Mouse (Mus musculus): ENCODE data around the gene Flt1. TPM values are rescaled to one million over a fixed set of nuclear protein-coding genes. Genes with fewer than 3 reads are reported as not detected.
A peak's percentile ranks its signal among the peaks of the same experiment; 100 is the strongest.

The Flt1 gene
- 8.7 and 9.9 TPM in 2 replicates for polyA plus RNA-seq (2015; fragmentation: Nextera tagmentation; extraction: Ambion mirVana)

- Histone ChIP-seq H3K4me1 (ENCODE audit: control insufficient read depth, insufficient read depth, low read length) (peaks cover 17% of the 10 kb centered on the region), H3K27ac (ENCODE audit: low read length) (peak within 1 kb of the TSS; percentile 23; the same call in 1 of the 2 replicates), H3K36me3 (ENCODE audit: control insufficient read depth, insufficient read depth, low read length) (no peaks in the 10 kb centered on the region), H3K4me2 (ENCODE audit: low read depth, low read length) (peak within 1 kb of the TSS; percentile 83), H3K9ac (ENCODE audit: low read length) (peak within 1 kb of the TSS; percentile 63), H3K9me3 (replicated peaks; ENCODE audit: control insufficient read depth, low read length) (no peaks in the 10 kb centered on the region), H3K27me3 (ENCODE audit: control insufficient read depth, insufficient read depth, low read length) (peaks cover 63% of the 10 kb centered on the region), H3K4me3 (replicated peaks; ENCODE audit: low read length) (peak within 1 kb of the TSS; percentile 48)
- WGBS = under 1% methylated on average over 81 of the region's 82 CpGs
- ATAC-seq (ENCODE audit: insufficient read depth, low FRiP score) = peak; percentile 66
Measured at GRCm38 (mm10) chr5:147725831-147726700, at the start of gene Flt1. Gene Flt1 (minus strand): TSS chr5:147726011.

- H3K4me2 ChIP-seq (ENCODE audit: low read depth, low read length) = no peak overlapping the region
Measured at GRCm38 (mm10) chr5:147775222-147775621, 49.4 kb upstream of the Flt1 start.

GRCm38 (mm10) chr5:147769918-147770317, 44.1 kb upstream of the Flt1 start:
- no peak overlapping the region for H3K27ac ChIP-seq (ENCODE audit: low read length)
- WGBS = 70% methylated on average over 6 of the region's 6 CpGs
- no peaks in the 10 kb centered on the region for H3K4me1 ChIP-seq (ENCODE audit: control insufficient read depth, insufficient read depth, low read length)
- no peaks in the 10 kb centered on the region for H3K36me3 ChIP-seq (ENCODE audit: control insufficient read depth, insufficient read depth, low read length)
- H3K9me3 ChIP-seq (replicated peaks; ENCODE audit: control insufficient read depth, low read length) = no peaks in the 10 kb centered on the region
- no peak overlapping the region for H3K9ac ChIP-seq (ENCODE audit: low read length)
- H3K4me2 ChIP-seq (ENCODE audit: low read depth, low read length) = no peak overlapping the region
- ATAC-seq (ENCODE audit: insufficient read depth, low FRiP score) = no peak
- no peaks in the 10 kb centered on the region for H3K27me3 ChIP-seq (ENCODE audit: control insufficient read depth, insufficient read depth, low read length)
- no peak overlapping the region for H3K4me3 ChIP-seq (replicated peaks; ENCODE audit: low read length)

More at GRCm38 (mm10) chr5:147775222-147775621, 49.4 kb upstream of the Flt1 start:
- H3K9ac ChIP-seq (ENCODE audit: low read length) = no peak overlapping the region
- H3K36me3 ChIP-seq (ENCODE audit: control insufficient read depth, insufficient read depth, low read length) = no peaks in the 10 kb centered on the region
- 70% methylated on average over 7 of the region's 7 CpGs for WGBS
- H3K9me3 ChIP-seq (replicated peaks; ENCODE audit: control insufficient read depth, low read length) = no peaks in the 10 kb centered on the region
- ATAC-seq (ENCODE audit: insufficient read depth, low FRiP score) = no peak
- no peak overlapping the region for H3K4me3 ChIP-seq (replicated peaks; ENCODE audit: low read length)
- no peaks in the 10 kb centered on the region for H3K4me1 ChIP-seq (ENCODE audit: control insufficient read depth, insufficient read depth, low read length)
- H3K27ac ChIP-seq (ENCODE audit: low read length) = no peak overlapping the region
- H3K27me3 ChIP-seq (ENCODE audit: control insufficient read depth, insufficient read depth, low read length) = no peaks in the 10 kb centered on the region

- H3K27me3 ChIP-seq (ENCODE audit: control insufficient read depth, insufficient read depth, low read length) = no peaks in the 10 kb centered on the region
- H3K4me1 ChIP-seq (ENCODE audit: control insufficient read depth, insufficient read depth, low read length) = peaks cover 3% of the 10 kb centered on the region; the same call in 1 of the 2 replicates
- no peak for ATAC-seq (ENCODE audit: insufficient read depth, low FRiP score)
- H3K9ac ChIP-seq (ENCODE audit: low read length) = no peak overlapping the region
- WGBS = 88% methylated on average over 4 of the region's 4 CpGs
- H3K9me3 ChIP-seq (replicated peaks; ENCODE audit: control insufficient read depth, low read length) = no peaks in the 10 kb centered on the region
- H3K4me3 ChIP-seq (replicated peaks; ENCODE audit: low read length) = no peak overlapping the region
- no peak overlapping the region for H3K27ac ChIP-seq (ENCODE audit: low read length)
- no peak overlapping the region for H3K4me2 ChIP-seq (ENCODE audit: low read depth, low read length)
- no peaks in the 10 kb centered on the region for H3K36me3 ChIP-seq (ENCODE audit: control insufficient read depth, insufficient read depth, low read length)
Measured at GRCm38 (mm10) chr5:147764061-147764460, 38.2 kb upstream of the Flt1 start.

- Histone ChIP-seq H3K27ac (ENCODE audit: low read length) (no peak overlapping the region), H3K9ac (ENCODE audit: low read length) (no peak overlapping the region), H3K4me2 (ENCODE audit: low read depth, low read length) (no peak overlapping the region), H3K9me3 (replicated peaks; ENCODE audit: control insufficient read depth, low read length) (no peaks in the 10 kb centered on the region), H3K4me3 (replicated peaks; ENCODE audit: low read length) (no peak overlapping the region), H3K4me1 (ENCODE audit: control insufficient read depth, insufficient read depth, low read length) (peaks cover 6% of the 10 kb centered on the region), H3K36me3 (ENCODE audit: control insufficient read depth, insufficient read depth, low read length) (no peaks in the 10 kb centered on the region), H3K27me3 (ENCODE audit: control insufficient read depth, insufficient read depth, low read length) (no peaks in the 10 kb centered on the region)
- WGBS = 17% methylated on average over 8 of the region's 8 CpGs
- no peak for ATAC-seq (ENCODE audit: insufficient read depth, low FRiP score)
Measured at GRCm38 (mm10) chr5:147761984-147762383, 36.2 kb upstream of the Flt1 start.

- Histone ChIP-seq H3K27ac (ENCODE audit: low read length) (no peak overlapping the region), H3K36me3 (ENCODE audit: control insufficient read depth, insufficient read depth, low read length) (no peaks in the 10 kb centered on the region)
- ATAC-seq (ENCODE audit: insufficient read depth, low FRiP score) = no peak
Measured at GRCm38 (mm10) chr5:147761275-147761674, 35.5 kb upstream of the Flt1 start.

GRCm38 (mm10) chr5:147758640-147759319, 33.0 kb upstream of the Flt1 start:
- ATAC-seq (ENCODE audit: insufficient read depth, low FRiP score) = no peak
- Histone ChIP-seq H3K27me3 (ENCODE audit: control insufficient read depth, insufficient read depth, low read length) (no peaks in the 10 kb centered on the region), H3K9me3 (replicated peaks; ENCODE audit: control insufficient read depth, low read length) (no peaks in the 10 kb centered on the region), H3K9ac (ENCODE audit: low read length) (no peak overlapping the region), H3K36me3 (ENCODE audit: control insufficient read depth, insufficient read depth, low read length) (no peaks in the 10 kb centered on the region), H3K4me2 (ENCODE audit: low read depth, low read length) (peak overlapping the region; percentile 41), H3K4me1 (ENCODE audit: control insufficient read depth, insufficient read depth, low read length) (peaks cover 6% of the 10 kb centered on the region), H3K4me3 (replicated peaks; ENCODE audit: low read length) (peak overlapping the region; percentile 25), H3K27ac (ENCODE audit: low read length) (no peak overlapping the region)
- WGBS = 63% methylated on average over 9 of the region's 9 CpGs

More at GRCm38 (mm10) chr5:147761275-147761674, 35.5 kb upstream of the Flt1 start:
- peaks cover 6% of the 10 kb centered on the region for H3K4me1 ChIP-seq (ENCODE audit: control insufficient read depth, insufficient read depth, low read length)
- H3K4me2 ChIP-seq (ENCODE audit: low read depth, low read length) = no peak overlapping the region
- H3K9me3 ChIP-seq (replicated peaks; ENCODE audit: control insufficient read depth, low read length) = no peaks in the 10 kb centered on the region
- no peaks in the 10 kb centered on the region for H3K27me3 ChIP-seq (ENCODE audit: control insufficient read depth, insufficient read depth, low read length)
- H3K9ac ChIP-seq (ENCODE audit: low read length) = no peak overlapping the region
- WGBS = 11% methylated on average over 9 of the region's 9 CpGs
- H3K4me3 ChIP-seq (replicated peaks; ENCODE audit: low read length) = no peak overlapping the region

GRCm38 (mm10) chr5:147757832-147758587, 32.2 kb upstream of the Flt1 start:
- no peak for ATAC-seq (ENCODE audit: insufficient read depth, low FRiP score)
- H3K9ac ChIP-seq (ENCODE audit: low read length) = no peak overlapping the region
- H3K36me3 ChIP-seq (ENCODE audit: control insufficient read depth, insufficient read depth, low read length) = no peaks in the 10 kb centered on the region
- H3K4me1 ChIP-seq (ENCODE audit: control insufficient read depth, insufficient read depth, low read length) = peaks cover 7% of the 10 kb centered on the region
- H3K4me3 ChIP-seq (replicated peaks; ENCODE audit: low read length) = peak overlapping the region; percentile 25
- peaks cover 4% of the 10 kb centered on the region; the same call in 1 of the 2 replicates for H3K27me3 ChIP-seq (ENCODE audit: control insufficient read depth, insufficient read depth, low read length)
- H3K27ac ChIP-seq (ENCODE audit: low read length) = no peak overlapping the region
- peak overlapping the region; percentile 41 for H3K4me2 ChIP-seq (ENCODE audit: low read depth, low read length)
- WGBS = 46% methylated on average over 12 of the region's 12 CpGs
- H3K9me3 ChIP-seq (replicated peaks; ENCODE audit: control insufficient read depth, low read length) = no peaks in the 10 kb centered on the region

All from stomach, embryonic 16.5 days (tissue).